Comparison of ENCODE assay signal across 8 mouse cellular contexts in genomic region chr1:132374140-132374872, GRCm38 (mm10). TPM values are rescaled to one million over a fixed set of nuclear protein-coding genes. Genes with fewer than 3 reads are reported as not detected.
DNase-seq lines count a peak whose midpoint lies in the region; ATAC-seq and TF ChIP-seq lines count a peak whose summit lies in the region.

No protein-coding gene starts in this region.

- peak overlapping the region; percentile 21; the same call in 1 of the 2 replicates for H3K27ac ChIP-seq in neural tube, embryonic 11.5 days (ENCODE audit: low read depth, low read length)
- H3K27ac ChIP-seq in intestine, postnatal 0 days (ENCODE audit: low read depth, low read length) = peak overlapping the region; percentile 50; the same call in 1 of the 2 replicates
- peak overlapping the region; percentile 69 for H3K27ac ChIP-seq in lung, embryonic 14.5 days (ENCODE audit: low read depth)
- peak overlapping the region; percentile 25; the same call in 1 of the 2 replicates for H3K27ac ChIP-seq in stomach, embryonic 16.5 days (ENCODE audit: low read length)

- no peak overlapping the region for H3K9ac ChIP-seq in neural tube, embryonic 11.5 days (ENCODE audit: low read length)
- H3K9ac ChIP-seq in intestine, postnatal 0 days (ENCODE audit: low read depth, low read length) = no peak overlapping the region
- no peak overlapping the region for H3K9ac ChIP-seq in lung, embryonic 14.5 days
- 0 out of 2 replicates have a peak overlapping the region, but pooled peaks have one; percentile 23 for H3K9ac ChIP-seq in stomach, embryonic 16.5 days (ENCODE audit: low read length)

- H3K27me3 ChIP-seq in neural tube, embryonic 11.5 days (ENCODE audit: control insufficient read depth, insufficient read depth, low read length) = no peaks in the 10 kb centered on the region
- H3K27me3 ChIP-seq in intestine, postnatal 0 days (replicated peaks; ENCODE audit: control insufficient read depth, insufficient read depth, low read length) = no peaks in the 10 kb centered on the region
- H3K27me3 ChIP-seq in lung, embryonic 14.5 days (ENCODE audit: insufficient read depth, low read length) = no peaks in the 10 kb centered on the region
- no peaks in the 10 kb centered on the region for H3K27me3 ChIP-seq in stomach, embryonic 16.5 days (ENCODE audit: control insufficient read depth, insufficient read depth, low read length)

- H3K4me3 ChIP-seq in neural tube, embryonic 11.5 days (ENCODE audit: low read depth, low read length) = no peak overlapping the region
- no peak overlapping the region for H3K4me3 ChIP-seq in intestine, postnatal 0 days (ENCODE audit: low read depth, low read length)
- no peak overlapping the region for H3K4me3 ChIP-seq in lung, embryonic 14.5 days (ENCODE audit: low read depth, low read length)
- H3K4me3 ChIP-seq in stomach, embryonic 16.5 days (replicated peaks; ENCODE audit: low read length) = no peak overlapping the region

- ATAC-seq in neural tube, embryonic 11.5 days (ENCODE audit: insufficient read depth, low FRiP score, low TSS enrichment) = no peak
- ATAC-seq in erythroid progenitor cell, adult 5-6 weeks (replicated peaks; ENCODE audit: low FRiP score, poor library complexity, severe bottlenecking) = peak; percentile 77
- no peak for ATAC-seq in intestine, postnatal 0 days
- ATAC-seq in lung, embryonic 14.5 days (ENCODE audit: insufficient read depth) = peak; percentile 61
- ATAC-seq in stomach, embryonic 16.5 days (ENCODE audit: insufficient read depth, low FRiP score) = peak; percentile 27; the same call in 1 of the 2 replicates

- DNase-seq in neural tube, embryonic 11.5 days (ENCODE audit: low spot score) = no peak
- DNase-seq in neural tube, embryonic 10.5 days (ENCODE audit: extremely low spot score, low spot score) = no peak
- DNase-seq in lung, embryonic 14.5 days = peak; percentile 86
- DNase-seq in left cerebral cortex, adult 8-10 months (ENCODE audit: low spot score in 2 of 2) = no peak
- DNase-seq in cerebellum, adult 8-10 months = no peak

- H3K36me3 ChIP-seq in neural tube, embryonic 11.5 days (ENCODE audit: control insufficient read depth, insufficient read depth, low read length) = peaks cover 2% of the 10 kb centered on the region; the same call in 1 of the 2 replicates
- H3K36me3 ChIP-seq in intestine, postnatal 0 days (ENCODE audit: control insufficient read depth, insufficient read depth) = no peaks in the 10 kb centered on the region; the same call in 1 of the 2 replicates
- peaks cover 38% of the 10 kb centered on the region for H3K36me3 ChIP-seq in lung, embryonic 14.5 days (ENCODE audit: insufficient read depth)
- no peaks in the 10 kb centered on the region for H3K36me3 ChIP-seq in stomach, embryonic 16.5 days (ENCODE audit: control insufficient read depth, insufficient read depth, low read length)

- peaks cover 15% of the 10 kb centered on the region for H3K4me1 ChIP-seq in neural tube, embryonic 11.5 days (ENCODE audit: control insufficient read depth, insufficient read depth, low read length)
- H3K4me1 ChIP-seq in intestine, postnatal 0 days (replicated peaks; ENCODE audit: control insufficient read depth, insufficient read depth, low read length) = 0 out of 2 replicates have a peak, but pooled peaks cover 5% of the 10 kb centered on the region
- H3K4me1 ChIP-seq in lung, embryonic 14.5 days (ENCODE audit: insufficient read depth) = peaks cover 26% of the 10 kb centered on the region
- peaks cover 65% of the 10 kb centered on the region for H3K4me1 ChIP-seq in stomach, embryonic 16.5 days (ENCODE audit: control insufficient read depth, insufficient read depth, low read length)

- H3K9me3 ChIP-seq in neural tube, embryonic 11.5 days (ENCODE audit: control insufficient read depth, low read length) = no peaks in the 10 kb centered on the region
- no peaks in the 10 kb centered on the region for H3K9me3 ChIP-seq in intestine, postnatal 0 days (ENCODE audit: control insufficient read depth)
- H3K9me3 ChIP-seq in lung, embryonic 14.5 days (ENCODE audit: low read depth, low read length) = no peaks in the 10 kb centered on the region
- H3K9me3 ChIP-seq in stomach, embryonic 16.5 days (replicated peaks; ENCODE audit: control insufficient read depth, low read length) = no peaks in the 10 kb centered on the region

- 40% methylated on average over 5 of the region's 5 CpGs for WGBS in neural tube, embryonic 11.5 days
- WGBS in intestine, postnatal 0 days = 34% methylated on average over 5 of the region's 5 CpGs
- WGBS in lung, embryonic 14.5 days = 22% methylated on average over 5 of the region's 5 CpGs
- WGBS in stomach, embryonic 16.5 days = 34% methylated on average over 5 of the region's 5 CpGs

- no peak for TF ChIP-seq CTCF in intestine, postnatal 0 days (IDR thresholded peaks at IDR 0.05; ENCODE audit: low read depth)
- no peak for TF ChIP-seq CTCF in lung, embryonic 14.5 days (IDR thresholded peaks at IDR 0.05; ENCODE audit: low read depth)

- no peak overlapping the region for H3K4me2 ChIP-seq in neural tube, embryonic 11.5 days (ENCODE audit: low read depth)
- H3K4me2 ChIP-seq in intestine, postnatal 0 days (replicated peaks; ENCODE audit: low read depth) = no peak overlapping the region
- peak overlapping the region; percentile 29; the same call in 1 of the 2 replicates for H3K4me2 ChIP-seq in lung, embryonic 14.5 days
- peak overlapping the region; percentile 7; the same call in 1 of the 2 replicates for H3K4me2 ChIP-seq in stomach, embryonic 16.5 days (ENCODE audit: low read depth, low read length)

RNA-seq across cellular contexts. Expression of gene Tmcc2, which starts 16.8 kb away (rescaled TPM):
- polyA plus RNA-seq in neural tube, embryonic 11.5 days (2014; fragmentation: Nextera tagmentation; extraction: Ambion mirVana) = 14.5 and 15.9 TPM in 2 replicates
- 212 and 231 TPM in 2 replicates for total RNA-seq in erythroid progenitor cell, adult 5-6 weeks (2015; ENCODE audit: low replicate concordance)
- 244 and 297 TPM in 2 replicates for total RNA-seq in erythroid progenitor cell, adult 5-6 weeks (2017; ENCODE audit: low replicate concordance)
- polyA plus RNA-seq in intestine, postnatal 0 days (2015; fragmentation: Nextera tagmentation; extraction: Ambion mirVana) = 2.2 and 2.3 TPM in 2 replicates
- 8.2 and 10.3 TPM in 2 replicates for polyA plus RNA-seq in lung, embryonic 14.5 days (2014; fragmentation: Nextera tagmentation; extraction: Ambion mirVana)
- 25.5 and 28.3 TPM in 2 replicates for polyA plus RNA-seq in stomach, embryonic 16.5 days (2015; fragmentation: Nextera tagmentation; extraction: Ambion mirVana)
- total RNA-seq in left cerebral cortex, adult 8-10 months (2022) = 100 to 1,000 TPM; 182 to 205 (median 192) TPM

RNA-seq across cellular contexts. Expression of gene Dstyk, which starts 43.0 kb away (rescaled TPM):
- 11.7 and 12.0 TPM in 2 replicates for polyA plus RNA-seq in neural tube, embryonic 11.5 days (2014; fragmentation: Nextera tagmentation; extraction: Ambion mirVana)
- total RNA-seq in erythroid progenitor cell, adult 5-6 weeks (2015; ENCODE audit: low replicate concordance) = 23.4 and 31.4 TPM in 2 replicates
- 34.3 and 48.6 TPM in 2 replicates for total RNA-seq in erythroid progenitor cell, adult 5-6 weeks (2017; ENCODE audit: low replicate concordance)
- 3.7 and 3.8 TPM in 2 replicates for polyA plus RNA-seq in intestine, postnatal 0 days (2015; fragmentation: Nextera tagmentation; extraction: Ambion mirVana)
- polyA plus RNA-seq in lung, embryonic 14.5 days (2014; fragmentation: Nextera tagmentation; extraction: Ambion mirVana) = 16.0 and 18.4 TPM in 2 replicates
- 11.6 and 12.3 TPM in 2 replicates for polyA plus RNA-seq in stomach, embryonic 16.5 days (2015; fragmentation: Nextera tagmentation; extraction: Ambion mirVana)
- 10 to 100 TPM; 40.9 to 51.7 (median 42.4) TPM for total RNA-seq in left cerebral cortex, adult 8-10 months (2022)

RNA-seq across cellular contexts. Expression of gene Nuak2, which starts 58.4 kb away (rescaled TPM):
- 24.4 and 25.4 TPM in 2 replicates for polyA plus RNA-seq in neural tube, embryonic 11.5 days (2014; fragmentation: Nextera tagmentation; extraction: Ambion mirVana)
- 1.1 and 6.3 TPM in 2 replicates for total RNA-seq in erythroid progenitor cell, adult 5-6 weeks (2015; ENCODE audit: low replicate concordance)
- 3.7 TPM in 1 of 2 replicates, not detected in the other for total RNA-seq in erythroid progenitor cell, adult 5-6 weeks (2017; ENCODE audit: low replicate concordance)
- 20.0 and 20.6 TPM in 2 replicates for polyA plus RNA-seq in intestine, postnatal 0 days (2015; fragmentation: Nextera tagmentation; extraction: Ambion mirVana)
- polyA plus RNA-seq in lung, embryonic 14.5 days (2014; fragmentation: Nextera tagmentation; extraction: Ambion mirVana) = 13.5 and 15.4 TPM in 2 replicates
- 6.8 and 6.9 TPM in 2 replicates for polyA plus RNA-seq in stomach, embryonic 16.5 days (2015; fragmentation: Nextera tagmentation; extraction: Ambion mirVana)
- 1 to 10 TPM in 3 of 4 experiments, under 1 TPM in 1; 0.81 to 1.7 (median 1.3) TPM for total RNA-seq in left cerebral cortex, adult 8-10 months (2022)

Comparison
In these comparisons a context has a peak if more than half of its experiments do, and no peak if none do; other contexts are left out.
1. ATAC-seq: peak in erythroid progenitor cell, adult 5-6 weeks (single experiment), lung, embryonic 14.5 days (single experiment) and stomach, embryonic 16.5 days (single experiment); none in neural tube, embryonic 11.5 days (single experiment) and intestine, postnatal 0 days (single experiment).
2. H3K4me2 ChIP-seq: peak in lung, embryonic 14.5 days (single experiment) and stomach, embryonic 16.5 days (single experiment); none in neural tube, embryonic 11.5 days (single experiment) and intestine, postnatal 0 days (single experiment).
3. Peak in every context shown above with its lines, with median percentiles within 50 percentile points of each other: H3K27ac ChIP-seq.